Mouse (Mus musculus): ENCODE measurements at regions not wholly inside any gene's neighbourhood (a gene's known extent, or its start where the extent isn't known, plus 50 kb on each side); places are given as distances from the start of the nearest gene placed in this dataset.
A peak's percentile ranks its signal among the peaks of the same experiment; 100 is the strongest.

- no peak overlapping the region for H3K4me2 ChIP-seq
- no peaks in the 10 kb centered on the region for H3K9me3 ChIP-seq
- H3K27ac ChIP-seq (replicated peaks), result no peak overlapping the region
- H3K4me3 ChIP-seq, result no peak overlapping the region
- no peak for ATAC-seq (ENCODE audit: low read depth)
- no peaks in the 10 kb centered on the region; the same call in 1 of the 2 replicates for H3K27me3 ChIP-seq
- no peaks in the 10 kb centered on the region for H3K36me3 ChIP-seq
- H3K9ac ChIP-seq, result no peak overlapping the region
- WGBS, result 75% methylated on average over 7 of the region's 7 CpGs
- no peaks in the 10 kb centered on the region; the same call in 1 of the 2 replicates for H3K4me1 ChIP-seq (replicated peaks)
Measured at GRCm38 (mm10) chr1:190041096-190041706, 119.0 kb upstream of the Smyd2 start.

- H3K27me3 ChIP-seq, result no peaks in the 10 kb centered on the region; the same call in 1 of the 2 replicates
- H3K9me3 ChIP-seq, result no peaks in the 10 kb centered on the region
- no peaks in the 10 kb centered on the region for H3K36me3 ChIP-seq
- H3K27ac ChIP-seq (replicated peaks), result no peak overlapping the region
- H3K9ac ChIP-seq, result no peak overlapping the region
- ATAC-seq (ENCODE audit: low read depth), result no peak
- 48% methylated on average over 5 of the region's 5 CpGs for WGBS
- peaks cover 8% of the 10 kb centered on the region for H3K4me1 ChIP-seq (replicated peaks)
- H3K4me3 ChIP-seq, result no peak overlapping the region
- no peak overlapping the region for H3K4me2 ChIP-seq
Measured at GRCm38 (mm10) chr1:190038046-190038445, 115.9 kb upstream of the Smyd2 start.

- no peaks in the 10 kb centered on the region for H3K9me3 ChIP-seq
- no peak overlapping the region for H3K4me3 ChIP-seq
- H3K9ac ChIP-seq, result no peak overlapping the region
- H3K36me3 ChIP-seq, result no peaks in the 10 kb centered on the region
- no peak overlapping the region for H3K27ac ChIP-seq (replicated peaks)
- H3K4me1 ChIP-seq (replicated peaks), result peaks cover 8% of the 10 kb centered on the region
- H3K27me3 ChIP-seq, result no peaks in the 10 kb centered on the region
- no peak for ATAC-seq (ENCODE audit: low read depth)
- no peak overlapping the region for H3K4me2 ChIP-seq
- 83% methylated on average over 6 of the region's 6 CpGs for WGBS
Measured at GRCm38 (mm10) chr1:190036726-190037125, 114.6 kb upstream of the Smyd2 start.

GRCm38 (mm10) chr1:190035935-190036334, 113.8 kb upstream of the Smyd2 start:
- Histone ChIP-seq H3K4me2 (no peak overlapping the region), H3K9me3 (no peaks in the 10 kb centered on the region), H3K27ac (replicated peaks) (no peak overlapping the region), H3K36me3 (no peaks in the 10 kb centered on the region), H3K27me3 (no peaks in the 10 kb centered on the region), H3K9ac (no peak overlapping the region), H3K4me3 (no peak overlapping the region), H3K4me1 (replicated peaks) (peaks cover 8% of the 10 kb centered on the region)
- WGBS, result 91% methylated on average over 11 of the region's 11 CpGs
- ATAC-seq (ENCODE audit: low read depth), result no peak

GRCm38 (mm10) chr1:190034091-190034490, 111.9 kb upstream of the Smyd2 start:
- Histone ChIP-seq H3K4me1 (replicated peaks) (peaks cover 8% of the 10 kb centered on the region), H3K9me3 (no peaks in the 10 kb centered on the region), H3K27me3 (no peaks in the 10 kb centered on the region), H3K4me2 (no peak overlapping the region), H3K9ac (no peak overlapping the region), H3K27ac (replicated peaks) (0 out of 2 replicates have a peak overlapping the region, but pooled peaks have one; percentile 28), H3K4me3 (no peak overlapping the region), H3K36me3 (no peaks in the 10 kb centered on the region)
- no peak for ATAC-seq (ENCODE audit: low read depth)
- WGBS, result 25% methylated on average over 5 of the region's 5 CpGs

- H3K9me3 ChIP-seq, result no peaks in the 10 kb centered on the region
- no peaks in the 10 kb centered on the region for H3K27me3 ChIP-seq
- WGBS, result 38% methylated on average over 8 of the region's 8 CpGs
- no peak overlapping the region for H3K4me3 ChIP-seq
- H3K27ac ChIP-seq (replicated peaks), result no peak overlapping the region
- H3K36me3 ChIP-seq, result no peaks in the 10 kb centered on the region
- H3K9ac ChIP-seq, result no peak overlapping the region
- peaks cover 7% of the 10 kb centered on the region for H3K4me1 ChIP-seq (replicated peaks)
- ATAC-seq (ENCODE audit: low read depth), result no peak
- H3K4me2 ChIP-seq, result no peak overlapping the region
Measured at GRCm38 (mm10) chr1:190027536-190027935, 105.4 kb upstream of the Smyd2 start.

- H3K4me2 ChIP-seq, result no peak overlapping the region
- H3K27ac ChIP-seq (replicated peaks), result no peak overlapping the region
- no peaks in the 10 kb centered on the region for H3K27me3 ChIP-seq
- no peak for ATAC-seq (ENCODE audit: low read depth)
- H3K4me1 ChIP-seq (replicated peaks), result peaks cover 9% of the 10 kb centered on the region; the same call in 1 of the 2 replicates
- no peak overlapping the region for H3K9ac ChIP-seq
- no peaks in the 10 kb centered on the region for H3K36me3 ChIP-seq
- 86% methylated on average over 6 of the region's 6 CpGs for WGBS
- no peaks in the 10 kb centered on the region for H3K9me3 ChIP-seq
- no peak overlapping the region for H3K4me3 ChIP-seq
Measured at GRCm38 (mm10) chr1:190009466-190009865, 87.3 kb upstream of the Smyd2 start.

GRCm38 (mm10) chr1:190007271-190007670, 85.1 kb upstream of the Smyd2 start:
- Histone ChIP-seq H3K9me3 (no peaks in the 10 kb centered on the region), H3K27ac (replicated peaks) (no peak overlapping the region), H3K4me1 (replicated peaks) (peaks cover 9% of the 10 kb centered on the region; the same call in 1 of the 2 replicates), H3K9ac (no peak overlapping the region), H3K27me3 (no peaks in the 10 kb centered on the region), H3K36me3 (no peaks in the 10 kb centered on the region), H3K4me3 (no peak overlapping the region), H3K4me2 (no peak overlapping the region)
- no peak for ATAC-seq (ENCODE audit: low read depth)
- 63% methylated on average over 7 of the region's 7 CpGs for WGBS

GRCm38 (mm10) chr1:190001084-190001483, 78.9 kb upstream of the Smyd2 start:
- no peak for ATAC-seq (ENCODE audit: low read depth)

GRCm38 (mm10) chr1:189993706-189994105, 71.5 kb upstream of the Smyd2 start:
- ATAC-seq (ENCODE audit: low read depth), result no peak
- H3K4me3 ChIP-seq, result no peak overlapping the region

More at GRCm38 (mm10) chr1:190001084-190001483, 78.9 kb upstream of the Smyd2 start:
- Histone ChIP-seq H3K27me3 (no peaks in the 10 kb centered on the region), H3K36me3 (no peaks in the 10 kb centered on the region), H3K9me3 (no peaks in the 10 kb centered on the region), H3K4me2 (no peak overlapping the region), H3K9ac (no peak overlapping the region), H3K4me1 (replicated peaks) (no peaks in the 10 kb centered on the region), H3K27ac (replicated peaks) (no peak overlapping the region), H3K4me3 (no peak overlapping the region)
- WGBS, result 77% methylated on average over 4 of the region's 4 CpGs

GRCm38 (mm10) chr1:189993221-189993620, 71.1 kb upstream of the Smyd2 start:
- H3K4me3 ChIP-seq, result no peak overlapping the region
- H3K27ac ChIP-seq (replicated peaks), result no peak overlapping the region
- WGBS, result 95% methylated on average over 3 of the region's 3 CpGs
- H3K36me3 ChIP-seq, result no peaks in the 10 kb centered on the region
- no peak overlapping the region for H3K4me2 ChIP-seq
- peaks cover 26% of the 10 kb centered on the region for H3K4me1 ChIP-seq (replicated peaks)
- no peak overlapping the region for H3K9ac ChIP-seq
- no peak for ATAC-seq (ENCODE audit: low read depth)
- H3K27me3 ChIP-seq, result no peaks in the 10 kb centered on the region
- no peaks in the 10 kb centered on the region for H3K9me3 ChIP-seq

More at GRCm38 (mm10) chr1:189993706-189994105, 71.5 kb upstream of the Smyd2 start:
- H3K4me1 ChIP-seq (replicated peaks), result peaks cover 26% of the 10 kb centered on the region
- H3K9ac ChIP-seq, result no peak overlapping the region
- H3K4me2 ChIP-seq, result no peak overlapping the region
- 49% methylated on average over 5 of the region's 5 CpGs for WGBS
- H3K27ac ChIP-seq (replicated peaks), result no peak overlapping the region
- no peaks in the 10 kb centered on the region for H3K27me3 ChIP-seq
- H3K36me3 ChIP-seq, result no peaks in the 10 kb centered on the region
- no peaks in the 10 kb centered on the region for H3K9me3 ChIP-seq

GRCm38 (mm10) chr1:189991089-189991488, 68.9 kb upstream of the Smyd2 start:
- ATAC-seq (ENCODE audit: low read depth), result no peak
- Histone ChIP-seq H3K27ac (replicated peaks) (no peak overlapping the region), H3K4me3 (no peak overlapping the region), H3K4me2 (no peak overlapping the region), H3K36me3 (no peaks in the 10 kb centered on the region), H3K9ac (no peak overlapping the region), H3K27me3 (no peaks in the 10 kb centered on the region), H3K4me1 (replicated peaks) (peaks cover 26% of the 10 kb centered on the region), H3K9me3 (no peaks in the 10 kb centered on the region)
- WGBS, result 50% methylated on average over 3 of the region's 3 CpGs

- Histone ChIP-seq H3K9me3 (no peaks in the 10 kb centered on the region), H3K36me3 (no peaks in the 10 kb centered on the region), H3K27ac (replicated peaks) (no peak overlapping the region), H3K4me3 (no peak overlapping the region), H3K27me3 (no peaks in the 10 kb centered on the region), H3K9ac (no peak overlapping the region), H3K4me1 (replicated peaks) (peaks cover 26% of the 10 kb centered on the region), H3K4me2 (peak overlapping the region; percentile 34)
- WGBS, result 7% methylated on average over 11 of the region's 11 CpGs
- ATAC-seq (ENCODE audit: low read depth), result no peak
Measured at GRCm38 (mm10) chr1:189990046-189990622, 68.0 kb upstream of the Smyd2 start.

Measured in neural tube, embryonic 13.5 days (tissue).